Mouse (Mus musculus) hindbrain, embryonic 12.5 days (tissue): Measurements from ENCODE around the gene Olfr374. TPM values are rescaled to one million over a fixed set of nuclear protein-coding genes. Genes with fewer than 3 reads are reported as not detected.

Source experiments
- ATAC-seq: fragments of 200-750 bp; cut with Nextera tagmentation; 2 replicates; pipeline ENCODE4 v1.8.0; 2017; ENCODE audit warnings: moderate TSS enrichment; ENCODE audit not compliant: low FRiP score
- H3K27ac ChIP-seq: fragments of 300-500 bp; sonication (generic); 2 replicates; pipeline ENCODE4 v1.5.1; 2016; ENCODE audit warnings: mild to moderate bottlenecking
- H3K27me3 ChIP-seq: fragments of 300-500 bp; sonication (generic); 2 replicates; pipeline ENCODE4 v1.6.1; 2016; ENCODE audit warnings: mild to moderate bottlenecking
- H3K36me3 ChIP-seq: fragments of 300-500 bp; sonication (generic); 2 replicates; pipeline ENCODE4 v1.6.1; 2016; ENCODE audit warnings: mild to moderate bottlenecking
- H3K4me1 ChIP-seq: fragments of 300-500 bp; sonication (generic); 2 replicates; pipeline ENCODE4 v1.6.1; 2016
- H3K4me2 ChIP-seq: fragments of 300-500 bp; sonication (generic); replicated peaks from 2 replicates; pipeline ENCODE4 v1.6.1; 2016; ENCODE audit warnings: mild to moderate bottlenecking
- H3K4me3 ChIP-seq: fragments of 300-500 bp; sonication (generic); 2 replicates; pipeline ENCODE4 v1.5.1; 2016; ENCODE audit warnings: mild to moderate bottlenecking
- H3K9ac ChIP-seq: fragments of 300-500 bp; sonication (generic); 2 replicates; pipeline ENCODE4 v1.6.1; 2016; ENCODE audit warnings: mild to moderate bottlenecking, moderate library complexity
- H3K9me3 ChIP-seq: fragments of 300-500 bp; sonication (generic); replicated peaks from 2 replicates; pipeline ENCODE4 v1.6.1; 2016; ENCODE audit warnings: mild to moderate bottlenecking
- WGBS: fragments of 180-500 bp; shearing (Covaris S2); methylation state at CpG from one replicate; pipeline ENCODE4 v1.1.7; 2016; 5-methylcytosine and 5-hydroxymethylcytosine counted together
- polyA plus RNA-seq: library from polyadenylated mRNA; unstranded; fragments of >200 nt; fragmentation: Nextera tagmentation; extraction: Ambion mirVana; gene quantifications from 2 replicates; pipeline ENCODE4 v1.2.1, GENCODE M21; 2016

Gene Olfr374
- polyA plus RNA-seq, 1 experiment from 2014 or later: not detected

GRCm38 (mm10) chr8:72138456-72138855 is 31.6 kb downstream of the Olfr374 start:
- peaks cover 53% of the 10 kb centered on the region for H3K36me3 ChIP-seq
- no peak overlapping the region for H3K4me3 ChIP-seq
- no peak overlapping the region for H3K4me2 ChIP-seq
- H3K9ac ChIP-seq: no peak overlapping the region
- no peak overlapping the region for H3K27ac ChIP-seq
- WGBS: 96% methylated on average over 5 of the region's 5 CpGs
- peaks cover 12% of the 10 kb centered on the region for H3K4me1 ChIP-seq
- H3K9me3 ChIP-seq: no peaks in the 10 kb centered on the region
- H3K27me3 ChIP-seq: no peaks in the 10 kb centered on the region
- ATAC-seq: no peak

- Histone ChIP-seq H3K4me2 (no peak overlapping the region), H3K4me1 (no peaks in the 10 kb centered on the region), H3K36me3 (peaks cover 92% of the 10 kb centered on the region), H3K27ac (no peak overlapping the region), H3K9ac (no peak overlapping the region), H3K4me3 (no peak overlapping the region), H3K27me3 (no peaks in the 10 kb centered on the region), H3K9me3 (no peaks in the 10 kb centered on the region)
- ATAC-seq: no peak
- 94% methylated on average over 13 of the region's 13 CpGs for WGBS
Observed at GRCm38 (mm10) chr8:72143256-72143824, 36.5 kb downstream of the Olfr374 start.

DNA sequence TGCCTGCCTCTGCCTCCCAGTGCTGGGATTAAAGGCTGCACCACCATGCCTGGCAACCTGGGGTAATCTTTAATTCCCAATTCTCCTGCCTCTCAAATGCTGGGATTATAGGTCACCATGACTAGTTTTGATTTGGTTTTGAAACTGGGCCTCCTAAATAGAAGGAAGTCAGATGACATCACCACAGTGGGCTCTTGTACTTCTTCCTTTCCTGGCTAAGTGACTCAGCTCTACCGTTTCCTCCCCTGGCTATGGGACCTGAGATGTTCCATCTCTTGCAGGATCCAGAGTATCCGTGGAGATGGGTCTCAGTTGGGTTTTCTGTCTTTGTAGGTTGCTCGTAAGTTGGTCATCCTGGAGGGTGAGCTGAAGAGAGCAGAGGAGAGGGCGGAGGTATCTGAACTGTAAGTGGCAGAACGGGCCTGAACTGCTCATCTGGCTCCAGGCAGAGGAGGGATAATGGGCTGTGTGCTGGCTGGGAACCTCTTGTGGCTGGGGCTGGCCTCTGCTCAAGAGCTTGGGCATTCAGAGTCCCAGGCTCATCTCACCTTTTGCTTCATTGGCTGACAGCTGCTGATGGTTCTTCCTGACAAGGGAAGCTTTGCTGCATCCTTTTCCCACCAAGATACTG is 37.6 kb downstream of the Olfr374 start:
- H3K27me3 ChIP-seq: no peaks in the 10 kb centered on the region
- ATAC-seq: no peak
- no peak overlapping the region for H3K4me2 ChIP-seq
- WGBS: 96% methylated on average over 5 of the region's 5 CpGs
- H3K9me3 ChIP-seq: no peaks in the 10 kb centered on the region
- H3K36me3 ChIP-seq: peaks cover 89% of the 10 kb centered on the region
- H3K4me1 ChIP-seq: no peaks in the 10 kb centered on the region
- no peak overlapping the region for H3K9ac ChIP-seq
- H3K27ac ChIP-seq: no peak overlapping the region
- no peak overlapping the region for H3K4me3 ChIP-seq

DNA sequence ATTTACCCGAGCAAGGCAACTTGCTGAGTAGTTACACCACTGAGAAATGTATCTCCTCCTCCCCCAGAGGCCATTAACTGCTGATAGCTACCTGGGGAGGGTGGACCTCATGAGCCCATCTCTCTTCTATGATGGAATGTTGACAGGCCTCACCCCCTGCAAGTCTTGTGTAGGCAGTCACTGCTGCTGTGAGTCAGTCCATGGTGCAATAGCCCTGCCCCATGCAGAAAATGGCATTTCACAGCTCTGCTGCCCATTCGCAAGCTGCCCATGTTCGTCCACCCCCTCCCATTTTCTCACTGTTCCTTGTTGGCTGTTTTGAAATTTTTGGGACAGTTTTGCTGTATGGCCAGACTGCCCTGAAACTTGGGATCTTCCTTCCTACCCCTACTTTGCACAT is 38.7 kb downstream of the Olfr374 start:
- no peaks in the 10 kb centered on the region for H3K9me3 ChIP-seq
- 96% methylated on average over 3 of the region's 3 CpGs for WGBS
- H3K27ac ChIP-seq: no peak overlapping the region
- no peak overlapping the region for H3K4me2 ChIP-seq
- ATAC-seq: no peak
- H3K9ac ChIP-seq: no peak overlapping the region
- H3K4me1 ChIP-seq: no peaks in the 10 kb centered on the region
- no peaks in the 10 kb centered on the region for H3K27me3 ChIP-seq
- H3K4me3 ChIP-seq: no peak overlapping the region
- peaks cover 89% of the 10 kb centered on the region for H3K36me3 ChIP-seq

- no peaks in the 10 kb centered on the region for H3K9me3 ChIP-seq
- no peaks in the 10 kb centered on the region for H3K27me3 ChIP-seq
- WGBS: 96% methylated on average over 1 of the region's 1 CpGs
- H3K27ac ChIP-seq: no peak overlapping the region
- H3K36me3 ChIP-seq: peaks cover 88% of the 10 kb centered on the region
- no peak overlapping the region for H3K9ac ChIP-seq
- no peak overlapping the region for H3K4me3 ChIP-seq
- H3K4me1 ChIP-seq: no peaks in the 10 kb centered on the region
- ATAC-seq: no peak
- no peak overlapping the region for H3K4me2 ChIP-seq
Observed at GRCm38 (mm10) chr8:72146056-72146455, 39.2 kb downstream of the Olfr374 start.

GRCm38 (mm10) chr8:72146556-72146955 is 39.7 kb downstream of the Olfr374 start:
- ATAC-seq: no peak
- no peak overlapping the region for H3K4me3 ChIP-seq
- H3K9ac ChIP-seq: no peak overlapping the region
- H3K4me1 ChIP-seq: no peaks in the 10 kb centered on the region
- 93% methylated on average over 3 of the region's 3 CpGs for WGBS
- no peaks in the 10 kb centered on the region for H3K9me3 ChIP-seq
- no peak overlapping the region for H3K27ac ChIP-seq
- peaks cover 88% of the 10 kb centered on the region for H3K36me3 ChIP-seq
- no peak overlapping the region for H3K4me2 ChIP-seq
- H3K27me3 ChIP-seq: no peaks in the 10 kb centered on the region

- Histone ChIP-seq H3K4me3 (no peak overlapping the region), H3K9me3 (no peaks in the 10 kb centered on the region), H3K27me3 (no peaks in the 10 kb centered on the region), H3K4me2 (no peak overlapping the region), H3K36me3 (peaks cover 88% of the 10 kb centered on the region), H3K27ac (no peak overlapping the region), H3K9ac (no peak overlapping the region), H3K4me1 (no peaks in the 10 kb centered on the region)
- 95% methylated on average over 2 of the region's 2 CpGs for WGBS
- no peak for ATAC-seq
Observed at GRCm38 (mm10) chr8:72147266-72147665, 40.4 kb downstream of the Olfr374 start.

GRCm38 (mm10) chr8:72149056-72149455 is 42.2 kb downstream of the Olfr374 start:
- 91% methylated on average over 1 of the region's 1 CpGs for WGBS
- Histone ChIP-seq H3K36me3 (peaks cover 78% of the 10 kb centered on the region), H3K4me1 (no peaks in the 10 kb centered on the region), H3K9ac (no peak overlapping the region), H3K4me2 (no peak overlapping the region), H3K27me3 (no peaks in the 10 kb centered on the region), H3K4me3 (no peak overlapping the region), H3K9me3 (no peaks in the 10 kb centered on the region), H3K27ac (no peak overlapping the region)
- ATAC-seq: no peak

- no peak for ATAC-seq
- no peaks in the 10 kb centered on the region for H3K27me3 ChIP-seq
- peaks cover 63% of the 10 kb centered on the region for H3K36me3 ChIP-seq
- no peaks in the 10 kb centered on the region for H3K9me3 ChIP-seq
- 93% methylated on average over 3 of the region's 3 CpGs for WGBS
- no peak overlapping the region for H3K9ac ChIP-seq
- no peaks in the 10 kb centered on the region for H3K4me1 ChIP-seq
- H3K4me3 ChIP-seq: no peak overlapping the region
- H3K4me2 ChIP-seq: no peak overlapping the region
- no peak overlapping the region for H3K27ac ChIP-seq
Observed at GRCm38 (mm10) chr8:72151418-72152078, 44.7 kb downstream of the Olfr374 start.

- Histone ChIP-seq H3K27ac (no peak overlapping the region), H3K4me3 (no peak overlapping the region), H3K9me3 (no peaks in the 10 kb centered on the region), H3K36me3 (peaks cover 46% of the 10 kb centered on the region), H3K4me2 (no peak overlapping the region), H3K4me1 (no peaks in the 10 kb centered on the region), H3K27me3 (no peaks in the 10 kb centered on the region), H3K9ac (no peak overlapping the region)
- ATAC-seq: no peak
Observed at GRCm38 (mm10) chr8:72153382-72153781, 46.5 kb downstream of the Olfr374 start.

GRCm38 (mm10) chr8:72158096-72158495 is 51.3 kb downstream of the Olfr374 start:
- Histone ChIP-seq H3K4me2 (no peak overlapping the region), H3K9ac (no peak overlapping the region), H3K36me3 (0 out of 2 replicates have a peak, but pooled peaks cover 7% of the 10 kb centered on the region), H3K27ac (no peak overlapping the region), H3K27me3 (no peaks in the 10 kb centered on the region), H3K4me1 (peaks cover 14% of the 10 kb centered on the region), H3K4me3 (no peak overlapping the region), H3K9me3 (no peaks in the 10 kb centered on the region)
- ATAC-seq: no peak
- 90% methylated on average over 2 of the region's 2 CpGs for WGBS

DNA sequence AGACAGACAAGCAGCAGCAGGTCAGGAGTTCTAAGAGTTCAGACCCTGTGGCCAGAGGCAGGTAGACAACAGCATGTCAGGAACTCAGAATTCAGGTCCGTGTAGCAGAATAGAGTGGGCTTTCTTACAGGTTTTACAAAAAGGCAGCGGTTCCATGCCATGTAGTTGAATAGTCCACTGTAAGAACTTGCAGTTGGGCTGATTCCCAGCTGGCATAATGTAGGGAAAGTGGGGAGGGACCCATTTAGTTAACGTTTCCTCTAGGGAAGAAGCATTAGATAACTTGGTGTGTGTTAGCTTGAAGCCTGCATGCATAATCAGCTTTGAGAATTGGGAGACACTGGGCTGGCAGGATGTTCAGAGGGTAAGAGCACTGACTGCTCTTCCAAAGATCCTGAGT is 51.9 kb downstream of the Olfr374 start:
- WGBS: 71% methylated on average over 3 of the region's 3 CpGs
- no peak for ATAC-seq

DNA sequence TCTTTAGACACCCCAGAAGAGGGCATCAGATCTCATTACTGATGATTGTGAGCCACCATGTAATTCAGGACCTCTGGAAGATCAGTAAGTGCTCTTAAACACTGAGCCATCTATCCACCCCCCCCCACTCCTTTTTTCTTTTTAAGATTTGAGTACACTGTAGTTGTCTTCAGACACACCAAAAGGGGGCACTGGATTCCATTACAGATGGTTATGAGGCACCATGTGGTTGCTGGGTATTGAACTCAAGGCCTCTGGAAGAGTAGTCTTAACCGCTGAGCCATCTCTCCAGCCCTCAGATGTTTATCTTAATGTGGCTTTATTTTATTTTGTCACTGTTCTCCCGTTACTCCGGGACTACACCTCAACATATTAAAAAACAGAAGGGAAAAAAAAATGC is 53.2 kb downstream of the Olfr374 start:
- Histone ChIP-seq H3K27me3 (no peaks in the 10 kb centered on the region), H3K36me3 (0 out of 2 replicates have a peak, but pooled peaks cover 10% of the 10 kb centered on the region), H3K9me3 (no peaks in the 10 kb centered on the region), H3K4me3 (peak overlapping the region; percentile 93), H3K27ac (no peak overlapping the region), H3K4me1 (peaks cover 14% of the 10 kb centered on the region), H3K9ac (no peak overlapping the region), H3K4me2 (peak overlapping the region; percentile 65)
- no peak for ATAC-seq
- WGBS: 66% methylated on average over 3 of the region's 3 CpGs

More for the DNA sequence above, 51.9 kb downstream of the Olfr374 start:
- Histone ChIP-seq H3K27ac (no peak overlapping the region), H3K36me3 (0 out of 2 replicates have a peak, but pooled peaks cover 9% of the 10 kb centered on the region), H3K9me3 (no peaks in the 10 kb centered on the region), H3K4me1 (peaks cover 14% of the 10 kb centered on the region), H3K27me3 (no peaks in the 10 kb centered on the region), H3K4me3 (no peak overlapping the region), H3K4me2 (no peak overlapping the region), H3K9ac (no peak overlapping the region)
